Mouse (Mus musculus) telencephalon, adult 2 months (tissue): ENCODE measurements at regions not wholly inside any gene's neighbourhood (a gene's known extent, or its start where the extent isn't known, plus 50 kb on each side); places are given as distances from the start of the nearest gene placed in this dataset.
A peak's percentile ranks its signal among the peaks of the same experiment; 100 is the strongest.

ENCODE experiments used
- DNase-seq: peaks from one replicate; pipeline ENCODE4 v3.0.0-alpha.2; 2011; ENCODE audit warnings: low read depth, low spot score

DNA sequence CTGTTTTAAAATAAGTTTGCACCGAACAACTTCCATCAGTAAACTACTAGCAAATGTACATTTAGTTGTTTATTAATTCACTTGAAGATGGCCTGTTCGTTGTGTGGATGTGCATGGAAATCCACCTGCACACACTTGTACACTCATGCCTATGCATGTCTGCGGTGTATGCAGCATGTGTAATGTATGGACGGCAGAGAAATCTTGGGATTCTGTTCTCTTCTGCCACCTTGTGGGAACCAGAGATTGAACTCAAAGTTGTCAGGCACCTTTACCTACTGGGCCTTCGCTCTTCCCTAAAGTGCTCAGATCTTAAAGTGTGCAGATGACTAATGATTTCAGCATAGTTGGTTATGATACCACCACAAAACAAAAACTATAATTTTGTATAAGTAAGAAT, 137.4 kb downstream of the Kitl start:
- DNase-seq, result peak; percentile 32

DNA sequence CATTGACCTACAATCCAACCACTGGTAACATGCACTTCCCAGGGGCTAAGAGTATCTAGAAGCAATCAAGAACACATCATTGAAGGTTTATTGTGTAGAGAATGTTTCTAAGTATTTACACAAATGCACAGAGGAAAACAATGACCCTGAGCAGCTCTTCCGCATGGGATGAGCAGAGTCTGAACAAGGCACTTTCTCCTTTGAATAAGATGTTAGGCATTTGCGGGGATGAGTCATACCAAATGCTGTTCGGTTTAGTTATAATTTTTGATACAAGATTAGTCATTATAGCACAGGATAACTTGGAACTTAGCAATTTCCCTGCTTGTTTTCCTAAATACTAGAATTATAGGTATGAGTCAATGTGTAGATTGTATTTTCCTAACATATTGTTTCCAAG, 137.9 kb downstream of the Kitl start:
- DNase-seq, result no peak

DNA sequence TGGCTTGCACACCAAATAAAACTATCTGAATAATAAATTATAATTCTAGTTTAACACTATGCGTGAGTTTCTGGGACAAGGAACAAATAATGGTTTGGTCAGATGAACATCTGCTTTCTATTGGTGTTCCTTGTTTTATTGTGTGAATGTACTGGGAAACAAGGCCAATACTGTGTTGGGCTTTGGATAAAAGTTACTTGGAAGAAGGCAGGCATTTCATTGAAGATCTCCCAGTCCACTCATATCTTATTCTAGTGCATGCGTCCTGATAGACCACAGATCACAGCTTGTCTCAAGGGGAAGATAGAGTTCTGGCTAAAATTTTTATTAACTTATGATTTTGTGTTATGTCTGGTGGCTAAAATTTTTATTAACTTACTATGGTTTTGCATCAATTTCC, 140.1 kb downstream of the Kitl start:
- no peak for DNase-seq

DNA sequence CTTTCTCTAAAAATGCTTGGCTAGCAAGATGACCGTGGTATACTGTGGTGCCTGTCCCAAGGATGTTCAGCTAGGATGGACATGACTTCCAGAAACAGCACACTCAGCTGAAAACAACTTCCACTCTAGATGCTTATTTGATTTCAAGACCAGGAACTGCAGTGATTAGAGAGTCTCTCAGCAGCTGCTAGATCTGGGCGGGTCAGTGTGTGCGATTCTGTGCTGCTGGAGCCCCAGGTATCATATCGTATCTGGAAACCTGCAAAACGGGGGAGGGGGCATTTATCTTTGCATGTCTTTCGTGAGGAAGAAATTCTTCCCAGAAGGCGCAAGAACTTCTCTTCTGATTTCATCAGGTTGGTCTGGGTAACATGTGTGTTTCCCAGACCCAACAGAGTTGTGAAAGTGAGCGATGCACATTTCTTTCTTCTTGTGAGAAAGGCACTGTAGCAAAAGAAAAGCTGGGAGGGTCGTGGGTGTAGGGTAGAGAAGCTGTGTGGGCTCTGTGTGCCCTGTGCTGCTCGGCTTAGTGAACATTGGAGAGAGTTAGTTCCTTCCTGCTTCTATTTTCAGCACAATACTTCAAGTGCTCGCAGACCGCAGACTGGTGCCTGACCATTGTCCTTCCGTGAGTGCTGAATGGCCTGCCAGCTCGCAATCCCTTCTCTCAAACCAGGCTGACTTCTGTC, 144.6 kb downstream of the Kitl start:
- no peak for DNase-seq

DNA sequence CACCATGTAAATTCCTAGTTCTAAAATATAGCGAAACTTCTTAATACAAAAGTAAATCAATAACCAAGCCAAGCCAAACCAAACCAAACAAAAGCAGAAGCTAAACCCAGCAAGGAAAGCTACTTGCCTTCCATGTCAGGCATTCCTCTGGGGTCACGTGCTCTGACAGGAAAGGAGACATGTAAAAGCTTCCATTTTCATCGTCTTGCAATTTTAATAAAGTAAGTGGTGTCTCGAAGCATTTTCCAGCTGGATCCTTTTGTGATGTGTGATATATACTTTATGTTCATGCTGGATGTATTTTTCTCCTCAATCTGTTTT, 145.1 kb downstream of the Kitl start:
- DNase-seq, result no peak

DNA sequence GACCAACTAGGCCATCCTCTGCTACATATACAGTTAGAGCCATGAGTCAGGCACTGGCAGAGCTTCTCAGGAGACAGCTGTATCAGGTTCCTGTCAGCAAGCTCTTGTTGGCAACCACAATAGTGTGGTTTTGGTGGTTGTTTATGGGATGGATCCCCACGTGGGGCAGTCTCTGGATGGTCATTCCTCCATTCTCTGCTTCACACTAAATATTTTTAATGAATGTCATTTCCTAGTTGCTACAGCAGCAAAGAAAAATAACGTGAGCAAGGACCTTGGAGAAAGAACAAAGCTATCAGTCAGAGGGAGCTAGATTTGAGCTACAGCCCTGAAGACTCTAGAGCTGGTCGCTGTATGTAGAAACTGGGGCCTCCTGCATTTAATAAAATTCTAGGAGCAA, 145.7 kb downstream of the Kitl start:
- no peak for DNase-seq

DNA sequence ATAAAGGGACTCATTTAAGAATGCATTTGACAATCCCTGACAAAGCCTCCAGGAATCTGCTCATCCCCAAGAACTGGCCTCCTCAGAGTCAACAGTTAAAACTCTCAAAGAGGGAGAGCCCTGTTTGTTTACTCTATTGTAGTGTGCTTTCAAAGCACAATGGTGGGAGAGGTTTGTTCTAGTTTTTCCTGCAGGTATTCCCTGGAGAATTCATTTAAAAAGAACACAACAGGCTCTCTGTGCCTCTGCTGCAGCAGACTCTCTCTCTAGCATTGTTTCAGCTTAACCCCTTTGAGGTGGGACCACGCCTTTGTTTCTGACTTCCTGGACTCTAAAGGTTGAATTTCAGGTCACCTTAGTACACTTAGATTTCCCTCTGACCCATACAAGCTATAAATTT, 149.1 kb downstream of the Kitl start:
- no peak for DNase-seq

DNA sequence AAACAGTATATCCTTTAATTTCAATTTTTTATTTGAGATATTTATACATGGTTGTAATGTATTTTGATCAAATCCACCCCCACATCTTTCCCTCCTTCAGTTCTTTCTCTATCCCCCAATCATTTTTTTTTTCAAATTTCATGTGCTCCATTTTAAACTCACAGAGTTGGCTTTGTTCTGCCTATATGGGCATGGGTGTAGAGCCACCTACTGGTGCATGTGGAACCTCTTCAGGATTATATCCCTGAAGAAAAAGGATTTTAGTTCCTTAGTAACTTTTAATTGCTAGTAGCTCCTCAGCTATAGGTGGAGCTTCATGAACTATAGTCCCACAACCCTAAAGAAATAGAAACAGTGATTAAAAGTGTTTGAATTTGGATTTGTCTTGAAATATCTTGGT, 155.4 kb downstream of the Kitl start:
- no peak for DNase-seq

DNA sequence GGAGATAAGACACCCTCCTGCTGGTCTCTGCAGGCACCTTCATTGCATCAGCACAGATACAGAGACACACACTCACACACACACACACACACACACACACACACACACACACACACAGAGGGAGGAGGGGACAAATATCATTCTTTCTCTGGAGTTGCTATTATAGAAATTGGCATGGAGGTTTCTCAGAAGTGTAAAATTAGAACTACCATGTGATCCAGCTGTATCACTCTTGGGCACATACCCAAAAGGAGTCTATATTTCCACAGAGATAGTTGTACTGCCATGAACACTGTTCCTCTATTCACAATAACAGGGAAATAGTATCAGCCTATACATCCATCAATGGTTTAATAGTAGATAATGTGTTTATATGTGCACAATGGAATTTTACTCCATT, 137.8 kb upstream of the Gm4301 start:
- no peak for DNase-seq

DNA sequence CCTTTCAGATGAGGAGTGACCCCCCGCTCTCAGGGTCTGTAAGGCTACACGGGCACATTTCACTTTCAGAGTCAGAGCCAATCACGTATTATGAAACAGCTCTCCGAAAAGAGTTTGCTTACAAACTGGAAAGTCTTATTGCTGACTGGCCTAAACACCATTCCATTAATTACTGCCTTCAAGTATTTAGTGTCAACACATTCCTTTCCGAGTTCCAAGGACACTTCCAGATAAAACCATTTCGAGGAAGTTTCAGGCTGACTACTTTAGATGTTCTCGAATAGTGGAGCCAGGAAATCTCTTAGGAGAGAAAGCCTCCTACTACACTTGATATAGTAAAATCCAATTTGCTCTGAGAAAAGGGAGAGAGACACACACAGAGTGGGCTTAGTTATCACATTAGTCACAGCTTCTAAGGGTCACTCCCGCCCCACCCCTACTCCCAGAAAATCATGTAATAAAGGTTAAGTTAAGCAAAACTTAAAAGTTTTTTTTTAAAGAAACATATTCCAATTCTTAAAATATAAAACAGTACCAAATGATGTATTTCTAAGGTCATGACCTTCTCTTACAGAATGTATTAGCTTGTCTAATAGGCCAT, 136.3 kb upstream of the Gm4301 start:
- no peak for DNase-seq

DNA sequence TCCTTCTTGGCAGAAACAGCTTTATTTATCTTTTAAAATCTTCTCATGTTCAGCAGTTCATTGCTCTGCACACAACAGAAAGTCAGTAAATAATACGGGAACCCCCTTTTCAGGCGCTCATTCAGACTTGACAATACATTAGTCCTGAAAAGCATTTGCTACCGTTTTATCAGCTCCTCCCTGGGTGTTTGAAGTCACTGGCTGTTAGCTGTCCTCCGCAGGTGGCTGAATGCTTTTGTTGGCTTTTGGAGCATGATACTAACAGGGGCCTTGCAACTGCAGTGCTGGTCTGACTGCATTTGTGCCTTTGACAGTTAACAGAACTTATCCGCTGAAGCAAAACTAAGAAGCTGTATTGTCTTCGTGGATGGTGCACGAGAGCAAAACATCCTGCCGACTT, 135.0 kb upstream of the Gm4301 start:
- DNase-seq, result no peak

DNA sequence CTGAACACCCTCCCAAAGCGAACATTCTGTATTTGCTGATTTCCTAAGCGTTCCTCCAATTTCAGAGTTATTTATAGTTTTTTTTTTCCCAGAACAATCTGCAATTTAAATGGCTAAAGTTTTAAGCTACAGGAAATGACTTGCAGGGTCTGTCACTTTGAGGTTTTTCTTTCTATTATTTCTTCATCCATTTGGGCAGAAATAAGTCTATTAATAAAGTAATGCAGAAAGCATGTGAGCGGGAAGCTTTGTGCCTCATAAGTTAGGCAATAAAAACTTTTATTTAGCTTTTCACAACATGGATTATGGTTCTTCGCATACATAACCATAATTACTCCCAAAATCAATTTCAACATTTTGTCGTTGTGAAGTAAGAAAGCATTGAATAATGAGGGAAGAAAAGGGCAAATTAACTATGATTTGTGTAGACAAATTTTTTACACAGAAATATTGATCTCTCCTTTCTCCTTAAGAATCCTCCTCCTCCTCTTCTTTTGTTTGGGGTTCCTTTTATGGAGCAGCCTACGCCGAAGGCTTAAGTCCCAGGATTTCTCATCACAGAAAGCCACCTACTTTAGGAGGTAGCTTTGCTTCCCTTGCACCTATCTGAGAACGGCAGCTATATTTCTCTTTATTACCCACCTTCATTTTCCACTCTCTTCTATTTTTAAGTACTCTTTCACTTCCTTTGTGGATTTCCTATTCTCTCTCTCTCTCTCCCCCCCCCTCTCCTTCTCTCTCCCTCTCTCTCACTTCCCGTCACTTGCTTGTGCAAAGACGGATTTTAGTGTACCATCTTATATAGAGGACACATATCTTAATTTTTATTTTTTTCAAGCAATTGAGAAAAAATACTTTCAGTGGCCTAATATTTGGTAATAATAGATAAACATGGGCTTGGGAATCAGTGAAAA, 128.6 kb upstream of the Gm4301 start:
- peak; percentile 8 for DNase-seq

DNA sequence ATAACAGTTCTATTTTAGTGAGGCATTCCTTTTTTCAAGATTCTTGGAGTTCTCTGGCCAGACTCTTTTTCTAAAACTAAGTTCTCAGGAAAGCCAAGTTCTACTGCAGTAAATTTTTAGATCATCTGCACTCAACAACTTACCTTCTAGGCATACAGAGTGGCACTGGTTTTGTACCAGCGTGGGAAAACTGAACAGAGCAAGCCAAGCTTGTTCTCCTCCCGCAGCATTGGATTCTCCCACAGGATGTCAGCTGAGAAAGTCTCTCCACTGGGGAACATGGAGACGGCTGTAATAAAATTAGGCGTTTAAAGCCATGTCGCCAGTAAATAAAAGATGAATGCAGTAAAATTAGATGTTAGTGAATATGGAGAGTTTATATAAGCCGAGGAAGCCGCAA, 124.8 kb upstream of the Gm4301 start:
- DNase-seq, result peak; percentile 47

DNA sequence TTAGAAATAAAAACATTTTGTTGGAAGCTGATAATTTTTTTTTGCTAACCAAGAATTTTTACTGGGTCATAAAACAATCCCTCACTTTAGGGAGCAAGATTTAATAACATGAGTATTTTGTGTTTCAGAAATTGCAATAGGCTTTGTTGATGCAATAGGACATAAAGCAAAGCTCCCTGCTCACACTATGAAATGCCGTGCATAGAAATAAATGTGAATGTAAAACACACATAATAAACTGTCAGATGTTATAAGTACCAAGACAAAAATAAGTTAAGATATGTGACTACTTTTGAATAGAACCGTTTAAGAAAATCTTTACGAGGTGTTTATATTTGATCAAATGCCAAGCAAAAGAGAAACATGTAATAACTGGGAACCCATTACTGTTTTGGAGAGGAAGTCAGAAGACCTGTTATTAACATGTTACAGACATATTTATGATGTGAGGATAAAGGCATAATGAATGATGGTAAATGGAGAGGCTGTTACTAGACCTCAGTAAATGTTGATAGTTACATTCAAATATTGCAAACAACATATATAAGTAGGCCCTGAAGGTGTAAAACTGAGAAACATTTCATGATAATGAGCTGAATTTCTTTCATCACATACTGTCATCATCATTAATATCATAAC, 110.9 kb upstream of the Gm4301 start:
- no peak for DNase-seq

DNA sequence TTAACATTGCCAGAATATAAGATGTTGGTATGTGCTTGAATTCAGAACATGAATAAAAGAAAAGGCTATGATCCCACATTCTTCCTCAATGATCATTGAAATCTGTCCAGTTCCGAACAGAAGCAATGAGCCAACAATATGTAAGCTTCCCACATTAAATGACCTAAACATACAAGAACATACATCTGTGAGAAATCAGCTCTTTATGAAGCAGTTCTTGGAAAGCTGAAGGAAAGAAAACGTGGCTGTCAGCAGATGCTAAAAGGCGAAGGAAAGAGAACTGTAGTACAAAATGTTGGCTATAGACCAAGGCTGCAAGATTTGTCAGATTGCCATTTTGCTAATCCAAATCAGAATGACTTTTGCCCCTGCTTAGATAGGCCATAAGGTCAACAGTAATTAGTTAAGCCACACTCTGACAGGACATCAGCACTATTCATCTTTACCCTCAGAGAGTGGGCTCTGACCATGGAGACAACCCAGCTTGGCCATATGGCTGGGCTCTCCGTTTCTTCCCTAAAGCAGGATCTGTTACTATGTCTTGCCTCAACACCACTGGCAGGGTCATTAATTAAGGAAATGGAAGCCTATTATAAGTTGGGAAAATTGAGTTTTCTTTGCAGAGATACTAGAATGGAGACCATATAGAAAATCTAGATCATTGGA, 76.1 kb upstream of the Gm4301 start:
- no peak for DNase-seq

DNA sequence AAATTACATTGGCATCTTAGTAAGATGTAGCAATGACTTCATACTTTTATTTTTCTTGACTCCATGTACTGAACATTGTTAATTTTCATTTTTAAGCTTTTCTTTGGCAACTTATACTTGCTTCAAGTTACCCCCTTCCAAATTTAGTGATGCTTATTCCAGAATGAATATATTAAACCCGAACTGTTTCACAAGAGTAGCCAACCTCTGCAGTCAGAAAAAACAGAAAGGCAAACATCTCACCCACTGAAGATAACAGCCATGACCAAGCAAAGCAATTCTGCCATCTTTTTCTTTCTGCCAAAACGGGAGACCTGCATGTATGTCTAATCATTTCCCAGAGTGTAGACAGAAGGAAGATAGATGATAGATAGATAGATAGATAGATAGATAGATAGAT, 72.0 kb upstream of the Gm4301 start:
- DNase-seq, result peak; percentile 22

DNA sequence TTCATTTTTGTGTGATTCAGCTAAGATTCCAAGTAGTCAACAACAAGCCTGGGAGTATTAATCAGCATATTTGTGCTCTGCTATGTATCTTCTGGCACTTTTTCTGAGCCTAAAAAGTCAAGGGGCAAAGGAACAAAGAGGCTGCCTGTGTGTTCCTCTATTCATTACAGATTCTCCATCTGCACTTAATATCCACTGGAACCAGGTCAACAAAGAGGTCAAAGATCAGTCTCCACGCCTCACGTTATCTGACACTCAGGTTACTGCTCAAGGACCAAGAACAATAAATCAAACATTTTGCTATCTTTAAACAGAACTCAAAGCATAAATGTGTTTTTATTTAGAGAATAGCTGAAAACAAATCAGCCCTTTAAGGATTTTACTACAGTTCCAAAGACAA, 71.4 kb upstream of the Gm4301 start:
- no peak for DNase-seq

DNA sequence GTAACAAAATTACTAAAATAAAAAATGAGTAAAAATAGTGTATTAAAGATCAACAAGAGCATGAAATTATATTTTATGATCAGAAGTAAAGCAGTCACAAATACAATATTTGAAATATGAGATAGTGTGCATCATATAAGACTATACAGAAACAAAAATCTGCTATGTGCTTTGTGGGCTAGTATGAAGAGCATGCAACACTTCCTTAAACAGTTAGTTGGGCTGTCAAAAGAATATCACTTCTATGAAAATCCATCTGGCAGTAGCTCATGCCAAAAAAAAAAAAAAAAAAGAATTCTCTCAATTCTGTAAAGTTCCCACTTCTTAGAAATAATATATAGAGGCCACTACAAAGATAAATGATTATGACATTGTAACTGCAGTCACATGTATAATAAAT, 53.0 kb upstream of the Gm4301 start:
- peak; percentile 31 for DNase-seq
